Mouse (Mus musculus) C2C12 (cell line): ENCODE measurements at regions not wholly inside any gene's neighbourhood (a gene's known extent, or its start where the extent isn't known, plus 50 kb on each side); places are given as distances from the start of the nearest gene placed in this dataset.

Source experiments
- H3K27me3 ChIP-seq: one replicate; pipeline ENCODE4 v1.6.1; 2011; ENCODE audit not compliant: control insufficient read depth, insufficient read depth, insufficient read length
- H3K36me3 ChIP-seq: one replicate; pipeline ENCODE4 v1.6.1; 2011; ENCODE audit not compliant: control insufficient read depth, insufficient read depth
- H3K4me3 ChIP-seq: one replicate; pipeline ENCODE4 v1.5.1; 2011; ENCODE audit warnings: mild to moderate bottlenecking, control low read depth; ENCODE audit not compliant: poor library complexity, insufficient read depth, severe bottlenecking
- H3K79me2 ChIP-seq: one replicate; pipeline ENCODE4 v1.6.1; 2011; ENCODE audit not compliant: control insufficient read depth, insufficient read depth
- H3K79me3 ChIP-seq: one replicate; pipeline ENCODE4 v1.6.1; 2011; ENCODE audit warnings: low read depth, control low read depth
- H3ac ChIP-seq: one replicate; pipeline ENCODE3; 2011; ENCODE audit warnings: low read depth; ENCODE audit not compliant: control insufficient read depth, insufficient read length
- CEBPB ChIP-seq: IDR thresholded peaks from one replicate; pipeline ENCODE4 v1.6.1; 2011; ENCODE audit warnings: low read depth, mild to moderate bottlenecking, control low read depth, moderate library complexity
- CTCF ChIP-seq: IDR thresholded peaks from one replicate; pipeline ENCODE4 v1.5.1; 2011; ENCODE audit not compliant: control insufficient read depth, insufficient read depth, insufficient read length
- FOSL1 ChIP-seq: IDR thresholded peaks from one replicate; pipeline ENCODE4 v1.8.0; 2011; ENCODE audit warnings: mild to moderate bottlenecking, low read length; ENCODE audit not compliant: poor library complexity, insufficient read depth, severe bottlenecking
- MAX ChIP-seq: IDR thresholded peaks from one replicate; pipeline ENCODE4 v1.6.1; 2011; ENCODE audit warnings: mild to moderate bottlenecking, control low read depth
- MYOD1 ChIP-seq: IDR thresholded peaks from one replicate; pipeline ENCODE4 v1.6.1; 2011; ENCODE audit warnings: low read depth; ENCODE audit not compliant: control insufficient read depth, insufficient read length
- MYOG ChIP-seq: IDR thresholded peaks from one replicate; pipeline ENCODE4 v1.6.1; 2011; ENCODE audit not compliant: control insufficient read depth, insufficient read length; ENCODE audit errors: extremely low read depth
- USF1 ChIP-seq: IDR thresholded peaks from one replicate; pipeline ENCODE4 v1.6.1; 2011; ENCODE audit warnings: low read depth, mild to moderate bottlenecking, control low read depth, moderate library complexity

DNA sequence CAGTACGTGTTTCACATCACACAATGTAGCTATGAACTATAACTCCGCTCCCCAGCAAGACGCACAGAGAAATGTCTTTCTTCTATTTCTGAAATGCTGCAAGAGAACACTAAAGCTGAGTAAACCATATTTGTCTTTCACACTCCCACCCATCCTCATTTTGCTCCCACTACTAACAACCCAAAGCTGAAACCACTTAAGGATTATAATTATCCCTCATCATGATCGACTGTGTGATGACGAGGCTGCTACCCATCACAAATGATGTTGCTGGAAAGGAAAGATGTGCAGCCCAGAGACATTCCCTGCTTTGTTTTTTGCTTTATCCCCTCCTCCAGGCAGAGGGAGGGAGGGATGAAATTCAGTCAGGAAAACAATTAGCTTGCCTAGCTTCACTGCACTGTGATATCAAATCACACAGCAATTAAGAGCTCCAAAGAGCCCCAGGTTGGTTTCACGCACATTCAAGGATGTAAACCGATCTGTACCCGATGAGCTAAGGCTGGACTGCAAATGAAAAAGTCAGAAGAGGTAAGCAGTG, 183.5 kb upstream of the Tbl1xr1 start:
- no peaks in the 10 kb centered on the region for H3K79me2 ChIP-seq
- TF ChIP-seq CEBPB (no peak), FOSL1 (no peak), CTCF (no peak), USF1 (no peak), MAX (no peak), MYOG (no peak), MYOD1 (no peak)
- H3K79me3 ChIP-seq = no peaks in the 10 kb centered on the region
- H3K4me3 ChIP-seq = no peak overlapping the region
- H3K27me3 ChIP-seq = no peaks in the 10 kb centered on the region
- H3ac ChIP-seq = no peak overlapping the region
- no peaks in the 10 kb centered on the region for H3K36me3 ChIP-seq

GRCm38 (mm10) chr3:21895551-21895950, 180.9 kb upstream of the Tbl1xr1 start:
- Histone ChIP-seq H3K4me3 (no peak overlapping the region), H3K36me3 (no peaks in the 10 kb centered on the region), H3K27me3 (no peaks in the 10 kb centered on the region), H3K79me2 (no peaks in the 10 kb centered on the region), H3K79me3 (no peaks in the 10 kb centered on the region), H3ac (no peak overlapping the region)
- no peak for TF ChIP-seq MYOG
- no peak for TF ChIP-seq MYOD1
- TF ChIP-seq FOSL1 = no peak
- TF ChIP-seq CTCF = no peak
- TF ChIP-seq MAX = no peak

DNA sequence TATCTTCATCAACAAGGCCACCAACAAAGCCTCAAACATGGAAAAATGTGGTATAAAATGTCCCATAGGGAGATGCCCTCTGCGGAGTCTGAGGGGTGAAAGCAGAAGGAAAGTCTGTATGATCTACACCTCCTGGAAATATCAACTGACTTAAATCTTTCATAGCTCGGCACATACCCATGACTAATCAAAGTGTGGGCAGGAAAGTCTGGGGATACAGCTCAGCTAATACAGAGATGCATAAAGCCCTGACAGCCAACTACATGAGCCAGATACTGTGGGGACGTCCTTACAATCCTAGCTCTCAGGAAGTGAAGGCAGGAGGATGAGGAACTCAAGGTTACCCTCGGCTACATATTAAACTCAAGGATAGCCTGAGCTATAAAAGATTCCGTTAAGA, 178.2 kb upstream of the Tbl1xr1 start:
- no peak overlapping the region for H3ac ChIP-seq
- H3K79me3 ChIP-seq = no peaks in the 10 kb centered on the region
- TF ChIP-seq MAX (no peak), CTCF (no peak), FOSL1 (no peak), MYOG (no peak), USF1 (no peak), MYOD1 (no peak), CEBPB (no peak)
- H3K36me3 ChIP-seq = no peaks in the 10 kb centered on the region
- H3K27me3 ChIP-seq = no peaks in the 10 kb centered on the region
- no peaks in the 10 kb centered on the region for H3K79me2 ChIP-seq
- no peak overlapping the region for H3K4me3 ChIP-seq

- Histone ChIP-seq H3K79me2 (no peaks in the 10 kb centered on the region), H3ac (no peak overlapping the region), H3K79me3 (no peaks in the 10 kb centered on the region), H3K36me3 (no peaks in the 10 kb centered on the region), H3K27me3 (no peaks in the 10 kb centered on the region), H3K4me3 (no peak overlapping the region)
- TF ChIP-seq USF1 = no peak
- TF ChIP-seq MYOD1 = no peak
- no peak for TF ChIP-seq MYOG
- TF ChIP-seq FOSL1 = no peak
- TF ChIP-seq MAX = no peak
- no peak for TF ChIP-seq CTCF
- no peak for TF ChIP-seq CEBPB
Measured at GRCm38 (mm10) chr3:21905384-21906073, 170.9 kb upstream of the Tbl1xr1 start.

- Histone ChIP-seq H3K27me3 (no peaks in the 10 kb centered on the region), H3K79me2 (no peaks in the 10 kb centered on the region), H3ac (no peak overlapping the region), H3K79me3 (no peaks in the 10 kb centered on the region), H3K36me3 (no peaks in the 10 kb centered on the region), H3K4me3 (no peak overlapping the region)
- no peak for TF ChIP-seq MAX
- no peak for TF ChIP-seq MYOD1
- no peak for TF ChIP-seq CEBPB
- TF ChIP-seq CTCF = no peak
- no peak for TF ChIP-seq MYOG
- TF ChIP-seq FOSL1 = no peak
- no peak for TF ChIP-seq USF1
Measured at GRCm38 (mm10) chr3:21908828-21909227, 167.6 kb upstream of the Tbl1xr1 start.

- H3ac ChIP-seq = no peak overlapping the region
- no peaks in the 10 kb centered on the region for H3K79me2 ChIP-seq
- no peak overlapping the region for H3K4me3 ChIP-seq
Measured at GRCm38 (mm10) chr3:21910080-21910479, 166.4 kb upstream of the Tbl1xr1 start.

More at GRCm38 (mm10) chr3:21910080-21910479, 166.4 kb upstream of the Tbl1xr1 start:
- TF ChIP-seq MAX = no peak
- Histone ChIP-seq H3K79me3 (no peaks in the 10 kb centered on the region), H3K27me3 (no peaks in the 10 kb centered on the region), H3K36me3 (no peaks in the 10 kb centered on the region)
